Mouse (Mus musculus): ENCODE measurements around the gene Abcb8. TPM values are rescaled to one million over a fixed set of nuclear protein-coding genes. Genes with fewer than 3 reads are reported as not detected.

Abcb8 gene
- polyA plus RNA-seq, 1 experiment from 2014 or later: 62.7 TPM

DNA sequence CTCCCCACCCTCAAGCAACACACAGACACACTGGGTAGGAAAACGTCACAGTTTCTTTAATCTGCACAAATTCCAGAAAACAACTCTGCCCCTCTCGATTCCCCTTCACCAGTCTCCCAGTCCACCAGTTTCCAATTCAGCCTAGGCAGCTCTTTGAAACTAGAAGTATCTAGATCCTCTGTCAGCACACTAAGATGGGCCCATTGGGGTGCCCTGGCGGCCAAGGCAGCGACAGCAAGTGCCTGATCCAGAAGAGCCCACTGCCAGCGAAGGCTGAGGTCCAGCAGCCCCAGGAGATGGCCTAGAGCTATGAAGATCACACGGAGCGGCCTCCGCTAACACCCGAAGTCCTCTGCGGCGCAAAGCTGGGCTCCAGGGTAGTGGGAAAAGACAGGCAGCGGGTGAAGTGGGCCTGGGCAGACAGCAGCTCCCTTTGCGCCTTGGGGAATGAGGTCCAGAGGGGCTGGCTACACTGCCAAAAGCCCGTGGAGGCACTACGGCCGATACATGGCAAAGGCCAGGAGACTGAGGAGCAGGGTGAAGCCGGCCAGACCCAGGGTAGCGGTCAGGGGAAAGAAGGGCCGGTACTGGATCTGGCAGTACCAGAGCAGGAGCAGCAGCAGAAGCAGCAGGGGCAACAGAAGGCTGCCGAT is 52.1 kb downstream of the Abcb8 start:
- WGBS: 45% methylated on average over 20 of the region's 20 CpGs
- Histone ChIP-seq H3K4me3 (peak overlapping the region; percentile 96), H3K4me1 (peaks cover 41% of the 10 kb centered on the region), H3K9me3 (no peaks in the 10 kb centered on the region), H3K27ac (peak overlapping the region; percentile 97), H3K36me3 (peaks cover 35% of the 10 kb centered on the region), H3K27me3 (ENCODE audit: insufficient read depth, poor library complexity, severe bottlenecking) (no peaks in the 10 kb centered on the region)
- DNase-seq (ENCODE audit: low spot score): no peak

DNA sequence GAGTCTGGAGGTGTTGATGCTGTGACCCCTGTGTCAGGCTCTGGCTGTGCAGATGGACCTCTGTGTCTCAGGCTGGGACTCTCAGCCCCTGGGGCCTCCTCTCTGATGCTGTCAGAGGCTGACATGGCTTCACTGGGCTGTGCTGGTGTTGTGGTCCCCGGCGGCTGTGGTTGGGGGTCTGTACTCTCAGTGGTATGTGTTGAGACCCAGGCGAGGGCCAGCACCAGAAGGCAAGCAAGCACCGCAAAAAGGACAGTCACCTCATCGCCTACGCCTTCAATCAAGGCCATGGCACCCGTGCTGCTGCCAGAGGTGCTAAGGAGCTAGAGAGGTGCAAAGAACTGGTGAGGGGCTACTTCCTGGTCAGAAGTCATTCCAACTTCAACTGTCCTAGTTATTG is 53.2 kb downstream of the Abcb8 start:
- peaks cover 46% of the 10 kb centered on the region for H3K4me1 ChIP-seq
- H3K27me3 ChIP-seq (ENCODE audit: insufficient read depth, poor library complexity, severe bottlenecking): no peaks in the 10 kb centered on the region
- no peak overlapping the region for H3K27ac ChIP-seq
- H3K4me3 ChIP-seq: 0 out of 2 replicates have a peak overlapping the region, but pooled peaks have one; percentile 78
- peaks cover 24% of the 10 kb centered on the region for H3K36me3 ChIP-seq
- no peak for DNase-seq (ENCODE audit: low spot score)
- no peaks in the 10 kb centered on the region for H3K9me3 ChIP-seq
- WGBS: 86% methylated on average over 7 of the region's 7 CpGs

DNA sequence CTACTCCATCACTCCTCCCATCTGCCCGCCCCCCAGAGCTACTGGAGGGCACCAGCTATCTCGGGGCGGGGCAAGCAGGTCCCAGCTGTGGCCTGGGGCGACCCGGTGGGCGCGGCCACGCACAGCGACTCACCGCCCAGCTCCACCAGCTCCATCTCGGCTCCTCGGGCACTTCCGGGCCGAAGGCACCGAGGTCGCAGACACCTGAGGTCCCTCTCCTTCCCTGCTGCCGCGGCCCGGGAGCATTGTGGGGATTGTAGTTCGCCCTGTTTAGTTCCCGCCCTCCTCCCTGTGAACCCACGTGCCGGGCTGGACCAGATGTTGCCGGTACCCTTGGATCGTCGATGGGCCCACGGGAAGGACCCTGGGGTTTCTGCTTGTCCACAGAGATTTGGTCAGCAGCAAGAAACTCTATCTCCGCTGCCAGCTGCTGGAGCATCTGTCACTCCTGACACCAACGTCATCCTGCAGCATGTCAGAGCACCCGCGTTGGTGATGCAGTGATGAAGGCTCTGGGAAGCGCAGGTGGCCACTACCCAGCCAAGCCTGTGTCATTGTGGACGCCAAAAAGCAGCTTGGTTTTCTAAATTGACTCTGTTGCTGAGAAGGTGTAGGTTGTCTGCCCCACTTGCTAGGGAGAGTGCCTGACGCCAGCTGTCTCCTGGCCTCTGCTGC is 54.3 kb downstream of the Abcb8 start, which contains the start of gene Tmub1:
Gene Tmub1, minus strand, starts transcription at position 231 of the 675 bp plus-strand sequence.
- peak within 1 kb of the TSS; percentile 88 for H3K27ac ChIP-seq
- peak; percentile 96 for DNase-seq (ENCODE audit: low spot score)
- H3K36me3 ChIP-seq: peaks cover 13% of the 10 kb centered on the region
- peaks cover 46% of the 10 kb centered on the region for H3K4me1 ChIP-seq
- WGBS: 2% methylated on average over 34 of the region's 34 CpGs
- H3K27me3 ChIP-seq (ENCODE audit: insufficient read depth, poor library complexity, severe bottlenecking): no peaks in the 10 kb centered on the region
- H3K4me3 ChIP-seq: peak within 1 kb of the TSS; percentile 78
- H3K9me3 ChIP-seq: no peaks in the 10 kb centered on the region

DNA sequence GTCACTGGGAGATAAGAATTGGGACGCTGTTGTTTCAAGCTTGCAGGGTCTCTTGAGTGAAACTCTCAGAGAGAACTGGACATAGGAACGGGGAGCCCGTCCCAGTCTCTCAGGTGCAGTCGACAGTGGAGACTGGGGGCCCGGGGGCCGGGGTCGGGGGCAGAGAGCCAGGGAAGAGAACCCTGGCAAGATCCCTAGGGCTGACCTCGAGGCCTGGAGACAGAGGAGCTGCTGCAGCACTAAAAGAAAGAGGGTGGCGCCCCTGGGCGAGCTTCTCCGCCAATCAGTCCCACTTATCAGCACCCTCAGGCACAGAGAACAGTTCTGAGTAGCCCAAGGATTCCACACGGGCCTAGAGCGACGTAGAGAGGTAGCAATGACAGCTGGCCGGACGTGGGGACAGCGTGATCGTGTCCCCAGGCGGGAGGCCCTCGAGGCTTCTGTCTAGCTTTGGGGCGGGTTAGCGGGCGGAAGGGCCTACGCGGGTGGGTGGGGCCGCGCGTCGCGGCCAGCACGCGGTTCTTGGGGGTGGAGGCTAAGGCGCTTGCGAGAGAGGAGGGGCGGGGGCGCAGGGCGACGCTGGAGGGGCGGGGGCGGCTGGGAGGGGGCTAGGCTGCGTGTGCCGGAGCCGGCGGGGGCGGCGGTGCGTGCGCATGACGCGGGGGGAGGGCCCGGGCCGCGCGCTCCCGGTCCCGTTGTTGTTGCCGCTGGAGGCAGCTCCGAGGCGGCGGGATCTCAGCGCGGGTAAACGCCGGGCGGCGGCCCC is 58.0 kb downstream of the Abcb8 start:
- WGBS: 2% methylated on average over 46 of the region's 66 CpGs
- peaks cover 3% of the 10 kb centered on the region; the same call in 1 of the 2 replicates for H3K36me3 ChIP-seq
- peak overlapping the region; percentile 97 for H3K27ac ChIP-seq

DNA sequence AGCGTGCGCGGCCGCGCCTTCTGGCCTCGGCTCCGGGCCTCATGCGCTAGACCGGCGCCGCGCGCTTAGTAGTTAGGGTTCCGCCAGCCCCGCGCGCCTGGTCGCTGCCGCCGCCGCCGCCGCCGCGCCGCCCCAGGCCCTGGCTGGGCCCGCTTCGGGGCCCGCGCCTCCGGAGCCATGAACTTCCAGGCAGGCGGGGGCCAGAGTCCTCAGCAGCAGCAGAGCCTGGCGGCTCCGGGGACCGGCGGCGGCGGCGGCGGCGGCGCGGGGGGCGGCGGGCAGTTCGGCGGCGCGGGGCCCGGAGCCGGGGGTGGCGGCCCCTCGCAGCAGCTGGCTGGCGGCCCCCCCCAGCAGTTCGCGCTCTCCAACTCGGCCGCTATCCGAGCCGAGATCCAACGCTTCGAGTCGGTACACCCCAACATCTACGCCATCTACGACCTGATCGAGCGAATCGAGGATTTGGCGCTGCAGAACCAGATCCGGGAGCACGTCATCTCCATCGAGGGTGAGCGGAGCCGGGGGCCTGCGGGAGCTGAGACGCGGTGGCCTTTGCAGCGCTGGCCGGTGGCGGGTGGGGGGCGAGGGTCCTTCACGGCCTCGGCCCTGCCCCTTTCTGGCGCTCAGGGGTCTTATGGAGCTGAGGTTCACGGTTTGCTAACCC is 58.7 kb downstream of the Abcb8 start, which contains the start of gene Agap3:
Gene Agap3, plus strand, starts transcription at position 148 of the 661 bp plus-strand sequence.
- H3K4me3 ChIP-seq: peak within 1 kb of the TSS; percentile 88
- no peaks in the 10 kb centered on the region for H3K9me3 ChIP-seq
- no peaks in the 10 kb centered on the region for H3K27me3 ChIP-seq (ENCODE audit: insufficient read depth, poor library complexity, severe bottlenecking)
- no peak for DNase-seq (ENCODE audit: low spot score)
- H3K36me3 ChIP-seq: peaks cover 6% of the 10 kb centered on the region; the same call in 1 of the 2 replicates
- WGBS: under 1% methylated on average over 66 of the region's 85 CpGs
- H3K4me1 ChIP-seq: peaks cover 54% of the 10 kb centered on the region
- H3K27ac ChIP-seq: peak within 1 kb of the TSS; percentile 97

More for the DNA sequence above, 58.0 kb downstream of the Abcb8 start:
- H3K27me3 ChIP-seq (ENCODE audit: insufficient read depth, poor library complexity, severe bottlenecking): no peaks in the 10 kb centered on the region
- DNase-seq (ENCODE audit: low spot score): peak; percentile 95
- H3K4me1 ChIP-seq: peaks cover 59% of the 10 kb centered on the region
- H3K9me3 ChIP-seq: no peaks in the 10 kb centered on the region
- peak overlapping the region; percentile 88 for H3K4me3 ChIP-seq

DNA sequence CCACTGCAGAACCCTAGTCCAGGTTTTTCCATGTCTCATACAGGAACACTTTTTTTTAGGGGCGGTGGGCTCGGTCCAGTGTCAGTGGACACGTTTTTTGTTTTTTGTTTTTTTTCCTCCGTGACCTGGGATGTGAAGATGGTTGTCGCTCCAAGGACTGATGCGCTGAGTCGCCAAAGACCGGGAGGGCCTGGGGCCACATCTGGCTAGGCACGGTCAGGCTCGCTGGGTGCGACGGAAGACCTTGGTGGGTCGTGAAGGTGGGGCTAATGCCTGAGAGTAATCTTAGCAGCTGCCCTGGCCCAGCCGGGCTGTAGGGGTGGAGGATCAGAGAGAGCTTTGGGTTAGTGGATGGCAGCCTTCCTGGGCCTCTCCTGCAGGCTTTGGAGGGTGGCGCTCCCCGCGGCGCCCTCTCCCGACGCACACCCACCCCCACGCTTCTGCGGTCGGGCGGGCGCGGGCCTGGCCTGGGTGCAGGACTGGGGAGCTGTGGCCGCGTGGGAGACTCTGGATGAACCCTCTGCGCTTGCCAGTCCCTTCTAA is 59.3 kb downstream of the Abcb8 start:
- no peak for DNase-seq (ENCODE audit: low spot score)
- H3K4me1 ChIP-seq: peaks cover 48% of the 10 kb centered on the region

DNA sequence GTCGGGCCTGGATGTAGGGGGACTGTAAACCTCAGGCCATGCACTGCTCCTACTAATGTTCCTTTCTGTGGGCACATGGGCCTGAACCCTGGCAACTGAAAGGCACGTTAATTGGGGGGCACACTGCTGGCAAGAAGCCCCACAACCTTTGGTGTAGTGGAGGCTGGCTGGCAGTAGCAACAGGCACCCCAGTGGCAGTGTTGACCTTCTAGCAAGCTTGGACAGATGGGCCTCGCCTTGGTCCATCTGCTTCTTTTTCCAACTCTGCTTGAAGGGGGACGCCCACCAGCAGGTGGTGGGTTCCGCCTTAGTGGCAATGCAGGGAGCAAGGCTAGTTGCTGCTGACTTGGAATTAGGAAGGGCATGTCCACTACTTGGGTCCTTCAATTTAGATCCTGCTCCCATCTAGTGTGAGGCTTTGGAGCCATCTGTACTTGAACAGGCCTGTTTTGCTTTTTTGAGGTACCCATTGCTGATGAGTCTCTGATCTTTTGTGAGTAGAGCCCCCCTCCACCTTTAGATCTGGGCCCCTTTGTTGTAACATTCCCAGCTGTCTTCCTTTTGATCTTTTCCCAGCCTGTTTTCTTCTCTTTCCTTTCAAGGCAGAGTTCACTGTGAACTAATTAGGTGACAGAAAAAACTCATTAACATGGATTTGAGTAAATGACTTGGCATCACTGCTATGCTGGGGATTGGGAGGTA is 60.0 kb downstream of the Abcb8 start:
- Histone ChIP-seq H3K4me1 (peaks cover 44% of the 10 kb centered on the region), H3K36me3 (peaks cover 18% of the 10 kb centered on the region), H3K27me3 (ENCODE audit: insufficient read depth, poor library complexity, severe bottlenecking) (no peaks in the 10 kb centered on the region), H3K4me3 (peak overlapping the region; percentile 88), H3K27ac (peak overlapping the region; percentile 97), H3K9me3 (no peaks in the 10 kb centered on the region; the same call in 1 of the 2 replicates)
- DNase-seq (ENCODE audit: low spot score): no peak
- WGBS: 19% methylated on average over 5 of the region's 5 CpGs

More for the DNA sequence above, 59.3 kb downstream of the Abcb8 start:
- under 1% methylated on average over 29 of the region's 29 CpGs for WGBS
- Histone ChIP-seq H3K9me3 (no peaks in the 10 kb centered on the region), H3K27ac (peak overlapping the region; percentile 97), H3K27me3 (ENCODE audit: insufficient read depth, poor library complexity, severe bottlenecking) (no peaks in the 10 kb centered on the region), H3K36me3 (peaks cover 11% of the 10 kb centered on the region), H3K4me3 (peak overlapping the region; percentile 88)

DNA sequence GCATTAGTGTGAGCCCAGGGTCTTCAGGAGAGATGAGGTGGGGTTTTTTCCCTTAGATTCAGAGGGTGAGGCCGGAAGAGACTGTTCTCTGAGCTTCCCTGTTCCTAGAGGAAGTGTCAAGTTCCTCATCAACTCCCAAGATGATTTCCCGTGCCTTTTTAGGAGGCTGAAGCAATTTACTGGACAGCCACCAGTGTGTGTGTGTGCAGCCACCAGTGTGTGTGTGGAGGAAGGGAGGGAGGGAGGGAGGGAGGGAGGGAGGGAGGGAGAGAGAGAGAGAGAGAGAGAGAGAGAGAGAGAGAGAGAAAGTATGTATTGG is 60.5 kb downstream of the Abcb8 start:
- 0 out of 2 replicates have a peak overlapping the region, but pooled peaks have one; percentile 97 for H3K27ac ChIP-seq
- H3K9me3 ChIP-seq: no peaks in the 10 kb centered on the region; the same call in 1 of the 2 replicates
- DNase-seq (ENCODE audit: low spot score): no peak
- H3K27me3 ChIP-seq (ENCODE audit: insufficient read depth, poor library complexity, severe bottlenecking): no peaks in the 10 kb centered on the region
- H3K36me3 ChIP-seq: peaks cover 21% of the 10 kb centered on the region
- peak overlapping the region; percentile 88 for H3K4me3 ChIP-seq
- WGBS: 38% methylated on average over 2 of the region's 2 CpGs
- peaks cover 44% of the 10 kb centered on the region for H3K4me1 ChIP-seq

DNA sequence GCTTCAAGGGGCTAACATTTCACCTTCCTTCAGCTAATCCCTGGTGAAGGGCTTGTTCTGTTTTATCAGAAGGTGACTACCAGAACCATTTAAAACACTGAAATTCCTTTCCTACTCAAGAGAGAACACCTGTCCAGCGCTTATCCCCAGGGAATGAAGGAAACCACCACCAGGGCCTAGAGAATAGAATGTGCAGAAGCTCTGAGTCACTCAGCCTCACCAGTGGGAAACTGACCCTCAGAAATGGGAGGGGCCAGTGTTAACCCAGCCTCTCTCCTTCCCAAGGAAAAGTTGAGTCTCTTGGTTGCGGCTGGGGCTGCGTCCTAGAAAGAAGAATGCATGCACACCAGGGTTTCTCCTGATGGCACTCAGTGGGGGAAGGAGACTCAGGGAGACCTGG is 61.6 kb downstream of the Abcb8 start:
- H3K4me1 ChIP-seq: peaks cover 44% of the 10 kb centered on the region
- H3K27ac ChIP-seq: peak overlapping the region; percentile 57; the same call in 1 of the 2 replicates
- peaks cover 24% of the 10 kb centered on the region for H3K36me3 ChIP-seq
- H3K27me3 ChIP-seq (ENCODE audit: insufficient read depth, poor library complexity, severe bottlenecking): no peaks in the 10 kb centered on the region
- no peak for DNase-seq (ENCODE audit: low spot score)
- H3K4me3 ChIP-seq: peak overlapping the region; percentile 22; the same call in 1 of the 2 replicates
- WGBS: 60% methylated on average over 3 of the region's 3 CpGs
- H3K9me3 ChIP-seq: no peaks in the 10 kb centered on the region; the same call in 1 of the 2 replicates

DNA sequence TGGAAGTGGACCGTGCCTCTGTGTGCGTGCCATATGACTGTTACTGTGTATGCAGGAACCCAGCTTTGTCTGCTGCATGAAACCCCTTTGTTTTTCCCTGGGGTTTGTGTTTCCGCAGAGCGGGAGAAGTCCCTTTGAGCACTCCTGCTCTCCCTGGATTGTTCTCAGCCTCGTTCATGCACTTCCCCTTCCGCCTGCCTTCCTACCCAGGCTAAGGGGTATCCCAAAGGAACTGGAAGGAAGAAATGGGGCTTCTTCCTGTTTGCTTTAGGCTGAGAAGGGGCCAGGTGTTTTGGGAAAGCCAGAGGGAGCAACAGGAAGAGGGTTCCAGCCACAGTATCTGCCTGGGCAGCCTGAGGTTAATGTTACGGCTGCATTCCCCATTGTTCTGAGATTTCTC is 62.1 kb downstream of the Abcb8 start:
- H3K36me3 ChIP-seq: peaks cover 29% of the 10 kb centered on the region
- peak overlapping the region; percentile 57; the same call in 1 of the 2 replicates for H3K27ac ChIP-seq
- peaks cover 44% of the 10 kb centered on the region for H3K4me1 ChIP-seq
- H3K4me3 ChIP-seq: peak overlapping the region; percentile 22; the same call in 1 of the 2 replicates
- DNase-seq (ENCODE audit: low spot score): no peak
- no peaks in the 10 kb centered on the region for H3K27me3 ChIP-seq (ENCODE audit: insufficient read depth, poor library complexity, severe bottlenecking)
- H3K9me3 ChIP-seq: no peaks in the 10 kb centered on the region; the same call in 1 of the 2 replicates
- WGBS: 66% methylated on average over 7 of the region's 7 CpGs

Measured in heart, embryonic 10.5 days (tissue).